Mouse (Mus musculus) monocyte, adult 2 months (primary cell): ENCODE measurements around the gene Acmsd.
"Not testable (repeated sequence)": the region's sequence is repeated elsewhere in the genome, so short reads cannot be mapped to it uniquely, and the experiment has no call there.

Source experiments
- DNase-seq, 2 experiments: peaks; one replicate each; pipeline ENCODE4 v3.0.0; 2022; ENCODE audit warnings: low spot score in 2 of 2, low read depth in 1 of 2

Acmsd gene

DNA sequence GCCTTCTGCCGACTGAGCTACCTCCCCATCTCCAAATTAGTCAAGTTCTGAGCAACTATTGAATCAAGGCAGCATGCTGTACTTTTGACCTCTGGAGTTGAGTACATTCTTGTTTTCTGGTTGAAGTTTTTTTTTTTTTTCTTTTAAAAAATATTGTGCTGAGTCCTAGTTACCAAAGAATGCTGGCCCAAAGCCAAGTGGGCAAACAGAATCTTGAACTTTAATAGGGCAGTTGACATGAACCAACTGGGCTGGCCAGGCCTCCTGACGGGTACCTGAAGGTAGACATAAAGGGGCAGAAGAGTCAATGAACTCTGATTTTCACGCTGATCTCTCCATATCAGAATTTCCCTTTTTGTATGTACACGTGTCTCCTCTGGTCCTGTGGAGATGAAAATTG, at the start of gene Acmsd:
Acmsd (plus strand) TSS at position 318 of the 400 bp plus-strand sequence.
- DNase-seq, result no peak

DNA sequence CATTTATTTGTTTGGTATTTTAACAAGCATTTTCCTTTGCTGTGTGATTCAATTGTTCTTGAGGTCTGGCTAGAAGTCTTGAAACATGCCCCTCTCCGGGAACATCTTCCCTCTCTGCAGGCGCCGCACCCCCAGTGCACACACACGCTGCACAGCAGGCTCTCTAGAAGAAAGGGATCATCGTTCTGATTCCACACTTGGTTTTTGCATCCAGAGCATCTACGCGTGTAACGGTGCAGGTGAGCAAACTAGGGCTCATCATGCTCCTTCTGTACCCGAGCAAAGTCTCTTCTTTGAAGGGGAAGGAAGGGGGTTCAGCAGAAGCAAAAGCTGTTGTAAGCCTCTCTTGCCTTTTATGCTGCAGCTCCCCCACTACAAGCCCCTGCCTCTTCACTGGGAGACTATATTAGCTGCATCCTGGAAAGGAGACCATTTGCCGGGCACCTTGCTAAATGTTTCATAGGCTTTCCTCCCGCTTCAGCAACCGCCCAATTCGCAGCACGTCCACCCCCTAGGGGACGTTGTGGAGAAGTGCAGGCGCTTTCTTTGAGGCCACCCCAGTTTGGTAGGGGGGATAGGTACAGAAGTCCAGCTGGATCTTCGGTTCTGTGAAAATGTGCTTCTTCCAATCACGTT, 49.6 kb upstream of the Acmsd start, which contains the start of gene Tmem163:
Tmem163 (minus strand) TSS at position 51 of the 636 bp plus-strand sequence.
- peak in 1 of 2 experiments; percentile 5 for DNase-seq

DNA sequence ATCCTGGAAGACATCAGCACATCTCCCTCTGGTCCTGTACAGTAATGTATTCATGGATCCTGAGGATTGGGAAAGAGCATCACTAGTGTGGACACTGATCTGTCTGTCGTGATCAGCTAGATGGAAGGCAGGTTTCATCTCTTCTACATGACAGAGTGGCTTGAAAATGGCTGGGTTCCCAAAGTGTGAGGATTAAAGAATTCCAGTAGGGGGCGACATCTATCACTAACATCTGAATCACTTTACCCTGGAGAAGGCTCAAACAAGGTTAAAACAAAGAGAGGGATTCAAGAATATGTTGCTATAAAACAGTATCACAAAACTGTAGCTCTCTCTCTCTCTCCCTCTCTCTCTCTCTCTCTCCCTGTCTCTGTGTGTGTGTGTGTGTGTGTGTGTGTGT, 32.7 kb upstream of the Acmsd start:
- no peak for DNase-seq

- no peak for DNase-seq
Measured at GRCm38 (mm10) chr1:127702187-127702586, 27.0 kb upstream of the Acmsd start.

GRCm38 (mm10) chr1:127706269-127706668, 22.9 kb upstream of the Acmsd start:
- DNase-seq, result no peak

GRCm38 (mm10) chr1:127716441-127716840, 12.8 kb upstream of the Acmsd start:
- no peak for DNase-seq

DNA sequence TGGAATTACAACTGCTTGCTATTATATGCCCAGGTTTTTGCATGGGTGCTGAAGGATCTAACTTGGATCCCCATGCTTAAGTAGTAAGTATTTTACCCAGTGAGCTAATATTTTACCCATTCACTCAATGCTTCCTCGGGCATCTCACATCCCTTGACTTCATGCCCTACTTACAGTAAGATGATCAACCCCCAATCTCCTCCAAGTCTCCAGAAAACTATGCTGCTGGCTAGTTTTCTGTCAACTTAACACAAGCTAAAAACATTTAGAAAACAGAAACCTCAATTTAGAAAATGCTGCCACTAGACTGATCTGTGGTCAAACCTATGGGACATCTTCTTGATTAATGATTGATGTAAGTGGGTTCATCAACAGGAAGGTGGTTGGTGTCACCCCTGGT, 10.9 kb upstream of the Acmsd start:
- no peak for DNase-seq

DNA sequence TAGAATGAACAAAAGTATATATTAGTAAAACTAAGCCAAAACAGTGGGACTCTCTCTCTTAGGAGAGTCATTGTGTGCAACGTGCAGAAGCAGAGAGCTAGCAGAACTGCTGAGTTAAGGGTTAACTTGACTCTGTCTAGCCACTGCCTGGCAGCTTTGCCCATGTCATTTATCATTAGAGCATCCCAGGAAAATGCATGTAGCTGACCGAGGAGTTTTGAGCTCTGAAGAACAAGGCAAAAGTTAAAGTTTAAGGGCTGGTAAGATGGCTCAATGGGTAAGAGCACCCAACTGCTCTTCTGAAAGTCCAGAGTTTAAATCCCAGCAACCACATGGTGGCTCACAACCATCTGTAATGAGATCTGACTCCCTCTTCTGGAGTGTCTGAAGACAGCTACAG, 5.6 kb upstream of the Acmsd start:
- DNase-seq, result no peak

DNA sequence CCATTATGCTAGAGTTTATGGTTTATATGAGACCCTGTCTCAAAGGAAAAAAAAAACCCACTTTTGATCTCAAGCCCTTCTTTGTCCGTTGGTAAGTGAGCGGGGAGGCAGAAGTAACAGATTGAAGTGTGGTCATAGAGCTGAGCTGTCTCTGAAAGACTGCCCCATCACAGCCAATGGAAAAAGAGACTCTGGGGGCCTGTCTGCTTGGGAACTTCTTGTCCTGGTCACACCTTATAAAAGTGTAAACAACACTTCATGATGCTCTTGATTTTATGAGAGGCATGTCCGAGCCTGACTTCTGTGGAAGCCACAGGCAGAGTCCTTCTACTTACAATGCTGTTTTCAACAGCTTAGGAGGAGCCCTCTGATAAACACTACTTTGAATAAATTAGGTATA, 1.9 kb downstream of the Acmsd start:
- no peak for DNase-seq

- DNase-seq, result no peak
Measured at GRCm38 (mm10) chr1:127732435-127732834, 3.2 kb downstream of the Acmsd start.

DNA sequence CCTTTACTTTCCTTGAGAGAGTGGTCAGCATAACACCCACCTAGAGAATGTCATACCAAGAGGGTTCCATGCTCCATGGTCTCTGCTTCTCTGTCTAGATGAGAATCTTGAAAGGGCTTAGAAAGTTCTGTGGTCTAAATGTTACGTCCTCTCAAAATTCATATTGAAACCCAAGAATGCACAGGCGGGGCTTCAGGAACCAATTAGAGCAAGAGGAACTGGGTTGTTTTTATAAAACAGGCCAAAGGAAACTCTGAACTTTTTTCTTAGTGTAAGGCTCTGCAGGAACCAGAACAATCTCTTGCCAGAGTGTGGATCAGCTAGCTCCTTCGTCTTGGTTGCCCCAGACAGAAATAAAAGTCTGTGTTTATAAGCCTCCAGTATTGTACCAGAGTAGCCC, 3.6 kb downstream of the Acmsd start:
- DNase-seq, result no peak

DNA sequence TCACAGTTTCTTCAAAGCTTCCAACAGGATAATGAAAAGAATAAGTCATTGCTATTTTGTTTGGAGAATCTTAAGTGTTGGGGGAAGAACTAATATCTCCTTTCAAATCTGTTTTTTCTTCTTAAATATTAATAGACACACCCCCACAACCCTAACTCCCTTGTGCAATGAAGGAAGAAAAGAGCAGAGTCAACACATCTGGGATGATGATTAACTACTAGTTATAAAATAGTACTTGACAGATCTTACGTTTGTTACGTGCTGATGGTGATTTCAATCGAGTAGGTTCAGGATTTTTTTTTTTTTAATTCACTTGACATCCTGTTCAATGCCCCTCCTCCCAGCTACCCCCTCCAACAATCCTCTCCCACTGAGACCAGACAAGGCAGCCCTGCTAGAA, 6.1 kb downstream of the Acmsd start:
- DNase-seq, result no peak

- no peak for DNase-seq
Measured at GRCm38 (mm10) chr1:127750401-127751102, 21.3 kb downstream of the Acmsd start.

DNA sequence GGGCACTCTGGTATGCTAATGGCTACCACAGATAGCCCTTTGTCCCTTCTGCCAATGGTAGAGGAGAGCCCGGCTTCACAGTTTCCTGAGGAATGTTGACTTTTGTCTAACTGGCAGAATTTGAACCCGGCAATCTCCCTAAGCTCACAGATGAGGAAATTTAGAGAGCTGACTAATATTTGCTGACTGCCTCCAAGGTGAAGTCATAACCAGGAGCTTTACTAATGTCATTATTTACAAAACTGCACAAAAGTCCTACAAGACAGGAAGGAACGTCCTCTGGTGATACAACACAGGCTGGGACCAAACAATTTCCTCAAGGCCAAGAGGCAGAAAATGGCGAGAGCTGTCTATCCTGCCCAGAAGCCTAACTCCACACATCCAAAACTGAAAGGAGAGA, 26.6 kb downstream of the Acmsd start:
- DNase-seq, result no peak

- no peak for DNase-seq
Measured at GRCm38 (mm10) chr1:127756331-127757163, 27.3 kb downstream of the Acmsd start.

GRCm38 (mm10) chr1:127757164-127757545, 27.9 kb downstream of the Acmsd start:
- DNase-seq, result not testable (repeated sequence)

DNA sequence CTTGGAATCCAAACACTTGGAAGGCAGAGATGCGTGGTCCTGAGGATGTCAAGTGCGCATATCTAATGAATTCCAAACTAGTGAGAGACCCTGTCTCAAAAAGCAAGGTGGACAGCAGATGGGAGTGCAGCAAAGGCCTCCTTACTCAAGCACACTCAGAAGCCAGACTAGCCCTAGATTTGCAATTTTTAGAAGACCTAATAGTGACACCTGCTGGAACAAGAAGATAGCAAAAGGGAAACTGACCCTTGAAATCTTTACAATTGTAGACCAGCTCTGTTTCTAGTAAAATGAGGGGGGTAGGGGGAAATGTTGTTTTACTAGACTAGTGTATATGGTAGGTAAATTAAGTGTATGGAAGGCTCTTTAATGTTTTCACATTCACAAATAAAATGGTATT, 36.3 kb downstream of the Acmsd start:
- DNase-seq, result no peak

- no peak for DNase-seq
Measured at GRCm38 (mm10) chr1:127766741-127767140, 37.5 kb downstream of the Acmsd start.

GRCm38 (mm10) chr1:127773198-127773802, 44.1 kb downstream of the Acmsd start:
- no peak for DNase-seq

GRCm38 (mm10) chr1:127773803-127774500, 44.7 kb downstream of the Acmsd start, which contains the start of gene Ccnt2:
Gene Ccnt2, plus strand, starts transcription at chr1:127774164.
- peak; percentile 98 for DNase-seq

DNA sequence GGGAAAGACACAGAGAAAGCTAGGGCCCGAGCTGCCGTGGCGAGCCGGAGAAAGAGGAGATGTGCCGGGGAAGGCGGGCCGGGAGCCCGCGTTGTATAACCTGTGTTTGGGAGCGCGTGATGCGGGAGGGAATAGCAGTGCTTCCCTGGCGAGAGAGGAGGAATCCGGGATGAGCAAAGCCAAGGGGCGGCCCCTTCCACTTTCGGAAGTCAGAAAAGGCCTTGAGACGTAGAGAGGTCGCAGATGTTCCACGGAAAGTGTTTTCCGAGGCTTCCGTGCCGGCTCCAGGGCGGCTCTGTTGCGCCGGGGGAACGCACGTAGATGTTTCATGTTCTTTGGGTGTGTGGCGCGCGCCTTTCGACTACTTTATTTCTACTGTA, 45.3 kb downstream of the Acmsd start:
- no peak for DNase-seq
